Mouse (Mus musculus) hindbrain, embryonic 12.5 days (tissue): ENCODE results near the gene Mast4. TPM values are rescaled to one million over a fixed set of nuclear protein-coding genes. Genes with fewer than 3 reads are reported as not detected.
A peak's percentile ranks its signal among the peaks of the same experiment; 100 is the strongest.

Experiments
- ATAC-seq: fragments of 200-750 bp; cut with Nextera tagmentation; 2 replicates; pipeline ENCODE4 v1.8.0; 2017; ENCODE audit warnings: moderate TSS enrichment; ENCODE audit not compliant: low FRiP score
- H3K27ac ChIP-seq: fragments of 300-500 bp; sonication (generic); 2 replicates; pipeline ENCODE4 v1.5.1; 2016; ENCODE audit warnings: mild to moderate bottlenecking
- H3K27me3 ChIP-seq: fragments of 300-500 bp; sonication (generic); 2 replicates; pipeline ENCODE4 v1.6.1; 2016; ENCODE audit warnings: mild to moderate bottlenecking
- H3K36me3 ChIP-seq: fragments of 300-500 bp; sonication (generic); 2 replicates; pipeline ENCODE4 v1.6.1; 2016; ENCODE audit warnings: mild to moderate bottlenecking
- H3K4me1 ChIP-seq: fragments of 300-500 bp; sonication (generic); 2 replicates; pipeline ENCODE4 v1.6.1; 2016
- H3K4me2 ChIP-seq: fragments of 300-500 bp; sonication (generic); replicated peaks from 2 replicates; pipeline ENCODE4 v1.6.1; 2016; ENCODE audit warnings: mild to moderate bottlenecking
- H3K4me3 ChIP-seq: fragments of 300-500 bp; sonication (generic); 2 replicates; pipeline ENCODE4 v1.5.1; 2016; ENCODE audit warnings: mild to moderate bottlenecking
- H3K9ac ChIP-seq: fragments of 300-500 bp; sonication (generic); 2 replicates; pipeline ENCODE4 v1.6.1; 2016; ENCODE audit warnings: mild to moderate bottlenecking, moderate library complexity
- H3K9me3 ChIP-seq: fragments of 300-500 bp; sonication (generic); replicated peaks from 2 replicates; pipeline ENCODE4 v1.6.1; 2016; ENCODE audit warnings: mild to moderate bottlenecking
- WGBS: fragments of 180-500 bp; shearing (Covaris S2); methylation state at CpG from one replicate; pipeline ENCODE4 v1.1.7; 2016; 5-methylcytosine and 5-hydroxymethylcytosine counted together
- polyA plus RNA-seq: library from polyadenylated mRNA; unstranded; fragments of >200 nt; fragmentation: Nextera tagmentation; extraction: Ambion mirVana; gene quantifications from 2 replicates; pipeline ENCODE4 v1.2.1, GENCODE M21; 2016

The Mast4 gene
- polyA plus RNA-seq, 1 experiment from 2014 or later, result 38.2 TPM

GRCm38 (mm10) chr13:102909654-102910418, 424.5 kb downstream of the Mast4 start:
- Histone ChIP-seq H3K36me3 (no peaks in the 10 kb centered on the region), H3K27ac (no peak overlapping the region), H3K9ac (no peak overlapping the region), H3K4me2 (no peak overlapping the region), H3K4me3 (no peak overlapping the region), H3K27me3 (no peaks in the 10 kb centered on the region), H3K9me3 (no peaks in the 10 kb centered on the region; the same call in 1 of the 2 replicates), H3K4me1 (peaks cover 9% of the 10 kb centered on the region)
- WGBS, result 93% methylated on average over 5 of the region's 5 CpGs
- no peak for ATAC-seq

- H3K36me3 ChIP-seq, result no peaks in the 10 kb centered on the region
- H3K27me3 ChIP-seq, result no peaks in the 10 kb centered on the region
- WGBS, result 9% methylated on average over 9 of the region's 9 CpGs
- peak overlapping the region; percentile 64; the same call in 1 of the 2 replicates for H3K9ac ChIP-seq
- no peak overlapping the region for H3K27ac ChIP-seq
- H3K4me2 ChIP-seq, result peak overlapping the region; percentile 62
- H3K4me3 ChIP-seq, result peak overlapping the region; percentile 49
- H3K4me1 ChIP-seq, result peaks cover 16% of the 10 kb centered on the region
- H3K9me3 ChIP-seq, result no peaks in the 10 kb centered on the region; the same call in 1 of the 2 replicates
- no peak; the same call in 1 of the 2 replicates for ATAC-seq
Observed at GRCm38 (mm10) chr13:102906661-102907009, 427.7 kb downstream of the Mast4 start.

GRCm38 (mm10) chr13:102906004-102906660, 428.2 kb downstream of the Mast4 start:
- peak overlapping the region; percentile 64 for H3K9ac ChIP-seq
- H3K4me1 ChIP-seq, result peaks cover 16% of the 10 kb centered on the region
- H3K4me2 ChIP-seq, result peak overlapping the region; percentile 62
- H3K27ac ChIP-seq, result peak overlapping the region; percentile 74
- peak overlapping the region; percentile 49 for H3K4me3 ChIP-seq
- ATAC-seq, result peak; percentile 97
- no peaks in the 10 kb centered on the region for H3K27me3 ChIP-seq
- no peaks in the 10 kb centered on the region for H3K36me3 ChIP-seq
- WGBS, result 1% methylated on average over 16 of the region's 16 CpGs
- no peaks in the 10 kb centered on the region; the same call in 1 of the 2 replicates for H3K9me3 ChIP-seq

GRCm38 (mm10) chr13:102905361-102905950, 428.8 kb downstream of the Mast4 start:
- H3K9ac ChIP-seq, result peak overlapping the region; percentile 64
- no peaks in the 10 kb centered on the region for H3K36me3 ChIP-seq
- H3K4me1 ChIP-seq, result peaks cover 16% of the 10 kb centered on the region
- H3K27ac ChIP-seq, result peak overlapping the region; percentile 74
- H3K4me2 ChIP-seq, result peak overlapping the region; percentile 62
- peak overlapping the region; percentile 49 for H3K4me3 ChIP-seq
- H3K27me3 ChIP-seq, result no peaks in the 10 kb centered on the region
- no peaks in the 10 kb centered on the region; the same call in 1 of the 2 replicates for H3K9me3 ChIP-seq
- ATAC-seq, result no peak
- WGBS, result under 1% methylated on average over 16 of the region's 16 CpGs

GRCm38 (mm10) chr13:102903689-102904088, 430.6 kb downstream of the Mast4 start:
- no peaks in the 10 kb centered on the region for H3K36me3 ChIP-seq
- H3K4me1 ChIP-seq, result peaks cover 27% of the 10 kb centered on the region
- ATAC-seq, result no peak
- no peaks in the 10 kb centered on the region for H3K27me3 ChIP-seq
- no peak overlapping the region for H3K4me3 ChIP-seq
- no peaks in the 10 kb centered on the region for H3K9me3 ChIP-seq
- H3K9ac ChIP-seq, result no peak overlapping the region
- H3K27ac ChIP-seq, result no peak overlapping the region
- peak overlapping the region; percentile 37; the same call in 1 of the 2 replicates for H3K4me2 ChIP-seq
- WGBS, result 82% methylated on average over 4 of the region's 4 CpGs

- Histone ChIP-seq H3K9me3 (no peaks in the 10 kb centered on the region), H3K27me3 (no peaks in the 10 kb centered on the region), H3K9ac (no peak overlapping the region), H3K27ac (no peak overlapping the region), H3K36me3 (no peaks in the 10 kb centered on the region), H3K4me3 (no peak overlapping the region), H3K4me2 (no peak overlapping the region), H3K4me1 (peaks cover 33% of the 10 kb centered on the region)
- 69% methylated on average over 7 of the region's 7 CpGs for WGBS
- no peak for ATAC-seq
Observed at GRCm38 (mm10) chr13:102902123-102902522, 432.2 kb downstream of the Mast4 start.

- no peak overlapping the region for H3K27ac ChIP-seq
- no peak overlapping the region for H3K4me2 ChIP-seq
- no peak for ATAC-seq
- H3K27me3 ChIP-seq, result no peaks in the 10 kb centered on the region
- no peak overlapping the region for H3K4me3 ChIP-seq
- no peaks in the 10 kb centered on the region for H3K36me3 ChIP-seq
- H3K9me3 ChIP-seq, result no peaks in the 10 kb centered on the region
- WGBS, result 79% methylated on average over 8 of the region's 8 CpGs
- H3K9ac ChIP-seq, result no peak overlapping the region
- H3K4me1 ChIP-seq, result peaks cover 40% of the 10 kb centered on the region
Observed at GRCm38 (mm10) chr13:102900531-102900930, 433.8 kb downstream of the Mast4 start.

- Histone ChIP-seq H3K4me3 (no peak overlapping the region), H3K4me1 (peaks cover 35% of the 10 kb centered on the region), H3K27ac (no peak overlapping the region), H3K36me3 (no peaks in the 10 kb centered on the region), H3K27me3 (no peaks in the 10 kb centered on the region), H3K9ac (no peak overlapping the region), H3K4me2 (no peak overlapping the region), H3K9me3 (no peaks in the 10 kb centered on the region)
- 70% methylated on average over 2 of the region's 2 CpGs for WGBS
- no peak for ATAC-seq
Observed at GRCm38 (mm10) chr13:102900083-102900420, 434.2 kb downstream of the Mast4 start.

GRCm38 (mm10) chr13:102899253-102900082, 434.8 kb downstream of the Mast4 start:
- WGBS, result 67% methylated on average over 9 of the region's 9 CpGs
- Histone ChIP-seq H3K27me3 (no peaks in the 10 kb centered on the region), H3K36me3 (no peaks in the 10 kb centered on the region), H3K4me1 (peaks cover 37% of the 10 kb centered on the region), H3K9ac (no peak overlapping the region), H3K9me3 (no peaks in the 10 kb centered on the region), H3K4me3 (no peak overlapping the region), H3K4me2 (no peak overlapping the region), H3K27ac (no peak overlapping the region)
- ATAC-seq, result no peak

GRCm38 (mm10) chr13:102898374-102899131, 435.7 kb downstream of the Mast4 start:
- peaks cover 39% of the 10 kb centered on the region for H3K4me1 ChIP-seq
- H3K4me2 ChIP-seq, result no peak overlapping the region
- H3K36me3 ChIP-seq, result no peaks in the 10 kb centered on the region
- no peaks in the 10 kb centered on the region for H3K9me3 ChIP-seq
- WGBS, result 59% methylated on average over 15 of the region's 15 CpGs
- H3K27me3 ChIP-seq, result no peaks in the 10 kb centered on the region
- H3K9ac ChIP-seq, result no peak overlapping the region
- no peak overlapping the region for H3K4me3 ChIP-seq
- no peak overlapping the region for H3K27ac ChIP-seq
- no peak; the same call in 1 of the 2 replicates for ATAC-seq

GRCm38 (mm10) chr13:102896322-102896721, 438.0 kb downstream of the Mast4 start:
- Histone ChIP-seq H3K9me3 (no peaks in the 10 kb centered on the region), H3K9ac (no peak overlapping the region), H3K27ac (no peak overlapping the region), H3K4me3 (no peak overlapping the region), H3K4me1 (peaks cover 42% of the 10 kb centered on the region), H3K4me2 (no peak overlapping the region), H3K27me3 (no peaks in the 10 kb centered on the region), H3K36me3 (no peaks in the 10 kb centered on the region)
- ATAC-seq, result no peak
